ENCODE assay signal across 8 mouse cellular contexts in the genomic region with DNA sequence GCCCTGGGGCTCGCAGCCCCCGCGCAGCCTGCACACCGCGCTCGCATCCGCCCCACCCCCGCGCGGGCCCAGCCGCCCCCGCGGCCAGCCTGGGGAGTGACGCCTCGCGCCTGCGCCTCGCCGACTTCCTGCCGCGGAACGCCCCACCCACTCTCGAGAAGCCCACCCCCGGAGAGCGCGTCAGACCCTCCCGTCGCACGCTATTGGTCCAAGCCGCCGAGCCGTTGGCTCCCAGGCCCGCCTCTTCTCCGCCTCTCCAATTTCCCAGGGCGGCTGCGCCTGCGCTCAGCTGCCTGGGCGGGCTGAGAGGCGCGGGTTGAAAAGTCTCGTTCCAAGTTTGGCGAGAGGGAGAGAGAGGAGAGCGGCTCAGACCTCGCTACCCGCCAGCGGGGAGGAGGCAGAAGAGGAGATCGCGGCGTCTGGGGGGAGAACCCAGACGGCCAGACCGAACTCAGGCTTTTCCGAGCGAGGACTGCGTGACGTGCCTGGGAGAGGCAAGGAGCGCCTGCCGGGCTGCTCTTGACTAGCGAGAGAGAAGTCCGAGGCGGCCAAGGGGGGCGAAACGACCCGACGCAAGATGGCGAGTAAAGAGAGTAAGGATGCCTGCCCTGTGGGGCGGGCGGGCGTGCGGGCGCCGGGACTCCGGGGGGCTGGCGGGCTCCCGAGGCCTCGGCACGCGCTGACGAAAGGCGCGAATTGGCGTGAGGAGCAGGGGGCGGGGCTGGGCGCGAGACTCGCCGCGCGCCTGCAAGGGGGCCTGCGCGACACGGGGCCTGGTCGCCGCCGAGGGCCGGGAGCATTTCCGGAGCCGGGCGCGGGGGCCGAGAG. TPM values are rescaled to one million over a fixed set of nuclear protein-coding genes. Genes with fewer than 3 reads are reported as not detected.
DNase-seq lines count a peak whose midpoint lies in the region; ATAC-seq and TF ChIP-seq lines count a peak whose summit lies in the region.

A gene (plus strand): TSS at position 288 of the 828 bp plus-strand sequence.

- peak within 1 kb of the TSS; percentile 96 for H3K27ac ChIP-seq in CH12.LX (ENCODE audit: insufficient read depth, low read depth)
- H3K27ac ChIP-seq in forebrain, embryonic 12.5 days, result peak within 1 kb of the TSS; percentile 94
- H3K27ac ChIP-seq in heart, postnatal 0 days (ENCODE audit: low read depth), result peak within 1 kb of the TSS; percentile 95
- peak within 1 kb of the TSS; percentile 95 for H3K27ac ChIP-seq in liver, postnatal 0 days (ENCODE audit: low read depth)
- H3K27ac ChIP-seq in neural tube, embryonic 14.5 days (ENCODE audit: low read depth, low read length), result peak within 1 kb of the TSS; percentile 88

- in situ Hi-C loops in CH12.LX (cut with MboI; ENCODE audit: low pct_ligation_motif_present, low pct_unique_long_range_greater_than_20kb, low sequenced_read_pairs), result loop anchor here (10.0 kb wide), 1 partner anchor 46 kb away; no protein-coding TSS in a partner anchor

- TF ChIP-seq POLR2A in CH12.LX (IDR thresholded peaks at IDR 0.05; ENCODE audit: low read depth, low read length), result peak; percentile 96

- no peak for TF ChIP-seq EP300 in CH12.LX (IDR thresholded peaks at IDR 0.05; ENCODE audit: low read length)
- TF ChIP-seq EP300 in heart, postnatal 0 days (IDR thresholded peaks at IDR 0.05; ENCODE audit: low read depth), result no peak
- TF ChIP-seq EP300 in liver, postnatal 0 days (IDR thresholded peaks at IDR 0.05; ENCODE audit: low read depth), result no peak

- H3K4me2 ChIP-seq in CH12.LX (ENCODE audit: insufficient read depth, low read depth, poor library complexity, severe bottlenecking), result peak within 1 kb of the TSS; percentile 94
- peak within 1 kb of the TSS; percentile 63 for H3K4me2 ChIP-seq in forebrain, embryonic 12.5 days
- H3K4me2 ChIP-seq in heart, postnatal 0 days (ENCODE audit: low read depth, low read length), result peak within 1 kb of the TSS; percentile 69
- H3K4me2 ChIP-seq in liver, postnatal 0 days (ENCODE audit: low read depth, low read length), result peak within 1 kb of the TSS; percentile 74
- peak within 1 kb of the TSS; percentile 51 for H3K4me2 ChIP-seq in neural tube, embryonic 14.5 days (ENCODE audit: low read depth, low read length)

- peak within 1 kb of the TSS; percentile 69 to 87 (median 71) for H3K4me3 ChIP-seq in CH12.LX (replicated peaks in 1 of 3; ENCODE audit: low read depth in 2 of 3, low read length in 2 of 3, poor library complexity in 1 of 3)
- H3K4me3 ChIP-seq in forebrain, embryonic 12.5 days (replicated peaks), result peak within 1 kb of the TSS; percentile 66
- peak within 1 kb of the TSS; percentile 57 for H3K4me3 ChIP-seq in heart, postnatal 0 days (ENCODE audit: low read depth, low read length)
- H3K4me3 ChIP-seq in liver, postnatal 0 days (ENCODE audit: low read depth, low read length), result peak within 1 kb of the TSS; percentile 80
- peak within 1 kb of the TSS; percentile 51 for H3K4me3 ChIP-seq in neural tube, embryonic 14.5 days (ENCODE audit: low read depth, low read length)

- 32% methylated on average over 59 of the region's 100 CpGs for WGBS in forebrain, embryonic 12.5 days
- WGBS in heart, postnatal 0 days, result 23% methylated on average over 68 of the region's 100 CpGs
- WGBS in large intestine, adult 2 months, result 25% methylated on average over 87 of the region's 100 CpGs
- WGBS in liver, postnatal 0 days (ENCODE audit: insufficient replicate concordance), result 25% methylated on average over 29 of the region's 100 CpGs
- 17% methylated on average over 32 of the region's 100 CpGs for WGBS in neural tube, embryonic 14.5 days

- peak within 1 kb of the TSS; percentile 98 for H3K9ac ChIP-seq in CH12.LX (ENCODE audit: insufficient read depth, low read depth)
- H3K9ac ChIP-seq in forebrain, embryonic 12.5 days, result peak within 1 kb of the TSS; percentile 74
- peak within 1 kb of the TSS; percentile 65 for H3K9ac ChIP-seq in heart, postnatal 0 days (replicated peaks; ENCODE audit: low read depth, low read length)
- H3K9ac ChIP-seq in liver, postnatal 0 days (replicated peaks), result peak within 1 kb of the TSS; percentile 84
- peak within 1 kb of the TSS; percentile 53 for H3K9ac ChIP-seq in neural tube, embryonic 14.5 days (replicated peaks; ENCODE audit: low read depth, low read length)

- peaks cover 39% of the 10 kb centered on the region for H3K79me2 ChIP-seq in CH12.LX (replicated peaks; ENCODE audit: control insufficient read depth, extremely low read depth, insufficient read depth, poor library complexity, severe bottlenecking)

- dilution Hi-C loops in CH12.LX (cut with MboI; ENCODE audit: extremely low pct_ligation_motif_present, extremely low pct_unique_long_range_greater_than_20kb, low sequenced_read_pairs), result no loop called here

- TF ChIP-seq CTCF in CH12.LX (conservative IDR thresholded peaks at IDR 0.05 in 1 of 2, IDR thresholded peaks at IDR 0.05 in 1 of 2; ENCODE audit: low read depth in 2 of 2, low read length in 2 of 2), result no peak
- TF ChIP-seq CTCF in heart, postnatal 0 days (IDR thresholded peaks at IDR 0.05; ENCODE audit: low read depth), result no peak
- no peak for TF ChIP-seq CTCF in liver, postnatal 0 days (IDR thresholded peaks at IDR 0.05; ENCODE audit: low read depth)

- no peak for TF ChIP-seq RAD21 in CH12.LX (IDR thresholded peaks at IDR 0.05; ENCODE audit: low read depth, low read length)

- H3K4me1 ChIP-seq in CH12.LX (ENCODE audit: control insufficient read depth in 1 of 2, insufficient read depth in 2 of 2), result peaks cover 2 to 6% of the 10 kb centered on the region in 2 experiments; a peak in 2 of 4 replicates
- peaks cover 7% of the 10 kb centered on the region; the same call in 1 of the 2 replicates for H3K4me1 ChIP-seq in forebrain, embryonic 12.5 days
- H3K4me1 ChIP-seq in heart, postnatal 0 days (ENCODE audit: control insufficient read depth, insufficient read depth), result peaks cover 7% of the 10 kb centered on the region; the same call in 1 of the 2 replicates
- H3K4me1 ChIP-seq in liver, postnatal 0 days (ENCODE audit: insufficient read depth), result 0 out of 2 replicates have a peak, but pooled peaks cover 4% of the 10 kb centered on the region
- no peaks in the 10 kb centered on the region for H3K4me1 ChIP-seq in neural tube, embryonic 14.5 days (ENCODE audit: control insufficient read depth, insufficient read depth, low read length)

- H3K27me3 ChIP-seq in CH12.LX (replicated peaks), result no peaks in the 10 kb centered on the region
- H3K27me3 ChIP-seq in forebrain, embryonic 12.5 days, result no peaks in the 10 kb centered on the region
- H3K27me3 ChIP-seq in heart, postnatal 0 days (ENCODE audit: control insufficient read depth, insufficient read depth, low read length), result no peaks in the 10 kb centered on the region
- no peaks in the 10 kb centered on the region for H3K27me3 ChIP-seq in liver, postnatal 0 days (ENCODE audit: insufficient read depth, low read length)
- H3K27me3 ChIP-seq in neural tube, embryonic 14.5 days (ENCODE audit: control insufficient read depth, insufficient read depth, low read length), result no peaks in the 10 kb centered on the region

- no peaks in the 10 kb centered on the region for H3K9me3 ChIP-seq in CH12.LX (replicated peaks; ENCODE audit: low read length)
- no peaks in the 10 kb centered on the region for H3K9me3 ChIP-seq in forebrain, embryonic 12.5 days
- H3K9me3 ChIP-seq in heart, postnatal 0 days (replicated peaks; ENCODE audit: control insufficient read depth, low read length), result no peaks in the 10 kb centered on the region
- no peaks in the 10 kb centered on the region for H3K9me3 ChIP-seq in liver, postnatal 0 days (ENCODE audit: low read length)
- no peaks in the 10 kb centered on the region for H3K9me3 ChIP-seq in neural tube, embryonic 14.5 days (ENCODE audit: control insufficient read depth, low read length)

- peak; percentile 83 for DNase-seq in CH12.LX (ENCODE audit: extremely low read depth)
- peak; percentile 70 for DNase-seq in c-Kit-positive CD71-positive TER-119-negative erythroid progenitor cells, embryonic 14.5 days (ENCODE audit: low read depth)
- peak; percentile 90 for DNase-seq in heart, postnatal 0 days (ENCODE audit: low spot score)
- no peak for DNase-seq in large intestine, adult 2 months (ENCODE audit: low read depth, low spot score)
- DNase-seq in liver, postnatal 0 days, result peak; percentile 94
- peak; percentile 94 for DNase-seq in testis, postnatal 10 days (ENCODE audit: low spot score)

- ATAC-seq in forebrain, embryonic 12.5 days (ENCODE audit: low FRiP score), result peak; percentile 97
- ATAC-seq in heart, postnatal 0 days (ENCODE audit: insufficient read depth, low read depth), result peak; percentile 95
- ATAC-seq in liver, postnatal 0 days, result peak; percentile 95
- ATAC-seq in neural tube, embryonic 14.5 days (ENCODE audit: low read depth), result peak; percentile 98

- H3K36me3 ChIP-seq in CH12.LX (replicated peaks in 1 of 2; ENCODE audit: control insufficient read depth in 1 of 2, insufficient read depth in 1 of 2, low read length in 1 of 2), result peaks cover 10 to 14% of the 10 kb centered on the region in 2 experiments
- H3K36me3 ChIP-seq in forebrain, embryonic 12.5 days (replicated peaks), result peaks cover 10% of the 10 kb centered on the region; the same call in 1 of the 2 replicates
- no peaks in the 10 kb centered on the region for H3K36me3 ChIP-seq in heart, postnatal 0 days (replicated peaks; ENCODE audit: control insufficient read depth, insufficient read depth, low read length)
- H3K36me3 ChIP-seq in liver, postnatal 0 days (replicated peaks; ENCODE audit: insufficient read depth, low read length), result peaks cover 4% of the 10 kb centered on the region; the same call in 1 of the 2 replicates
- no peaks in the 10 kb centered on the region for H3K36me3 ChIP-seq in neural tube, embryonic 14.5 days (ENCODE audit: control insufficient read depth, insufficient read depth, low read length)

TF ChIP-seq in CH12.LX, 34 proteins besides CTCF, POLR2A, EP300 and RAD21 (continues in another document):
- TF ChIP-seq MAZ (IDR thresholded peaks at IDR 0.05; ENCODE audit: low read depth, low read length), result no peak; the same call in 1 of the 2 replicates
- no peak for TF ChIP-seq KAT2A (IDR thresholded peaks at IDR 0.05; ENCODE audit: insufficient replicate concordance, low read length)
- no peak for TF ChIP-seq JUN (IDR thresholded peaks at IDR 0.05; ENCODE audit: insufficient read depth, low read depth, low read length)
- peak; percentile 28; the same call in 1 of the 2 replicates for TF ChIP-seq MAX (IDR thresholded peaks at IDR 0.05; ENCODE audit: low read length)
- TF ChIP-seq ZMIZ1 (IDR thresholded peaks at IDR 0.05; ENCODE audit: low read depth, low read length), result peak; percentile 91

RNA-seq across cellular contexts. Expression of the gene that starts here (rescaled TPM):
- total RNA-seq in CH12.LX (2012; rRNA removed) (338 and 426 TPM in 2 replicates), CH12.LX (2014; rRNA removed) (651 and 662 TPM in 2 replicates)
- 577 and 657 TPM in 2 replicates for polyA plus RNA-seq in CH12.LX (2012; ENCODE audit: insufficient read length, low read depth)
- polyA plus RNA-seq in forebrain, embryonic 12.5 days (2016; fragmentation: Nextera tagmentation; extraction: Ambion mirVana), result 281 and 291 TPM in 2 replicates
- total RNA-seq in heart, postnatal 0 days (2014; rRNA removed; ENCODE audit: low replicate concordance), result 196 and 220 TPM in 2 replicates
- polyA plus RNA-seq in heart, postnatal 0 days (2015; fragmentation: Nextera tagmentation; extraction: Ambion mirVana), result 316 and 331 TPM in 2 replicates
- polyA plus RNA-seq in large intestine, adult 2 months (2012; rRNA removed), result 63.5 and 67.9 TPM in 2 replicates
- 194 and 217 TPM in 2 replicates for polyA plus RNA-seq in liver, postnatal 0 days (2015; fragmentation: Nextera tagmentation; extraction: Ambion mirVana)
- polyA plus RNA-seq in neural tube, embryonic 14.5 days (2014; fragmentation: Nextera tagmentation; extraction: Ambion mirVana), result 200 and 215 TPM in 2 replicates
